Mouse (Mus musculus) layer of hippocampus, adult 8-10 months (tissue): ENCODE data around the gene Itpr1. TPM values are rescaled to one million over a fixed set of nuclear protein-coding genes. Genes with fewer than 3 reads are reported as not detected.

ENCODE experiments used
- DNase-seq, 2 experiments: peaks; one replicate each; pipeline ENCODE4 v3.0.0; 2022; ENCODE audit warnings: low spot score in 2 of 2
- total RNA-seq, 4 experiments: library from RNA; stranded (reverse); gene quantifications; 2 replicates each; pipeline ENCODE4 v1.2.4; 2022

Gene Itpr1
- total RNA-seq, 4 experiments from 2014 or later = 277 to 326 (median 299) TPM

- no peak for DNase-seq
Observed at GRCm38 (mm10) chr6:108239056-108239455, 26.2 kb downstream of the Itpr1 start.

- DNase-seq = no peak
Observed at GRCm38 (mm10) chr6:108240004-108240403, 27.1 kb downstream of the Itpr1 start.

- DNase-seq = no peak
Observed at GRCm38 (mm10) chr6:108240754-108241153, 27.9 kb downstream of the Itpr1 start.

- no peak for DNase-seq
Observed at GRCm38 (mm10) chr6:108244571-108244970, 31.7 kb downstream of the Itpr1 start.

GRCm38 (mm10) chr6:108246369-108247085, 33.6 kb downstream of the Itpr1 start:
- no peak for DNase-seq

- DNase-seq = no peak
Observed at GRCm38 (mm10) chr6:108247211-108247610, 34.3 kb downstream of the Itpr1 start.

- DNase-seq = no peak
Observed at GRCm38 (mm10) chr6:108248519-108248918, 35.6 kb downstream of the Itpr1 start.

- no peak for DNase-seq
Observed at GRCm38 (mm10) chr6:108249031-108249917, 36.4 kb downstream of the Itpr1 start.

GRCm38 (mm10) chr6:108249918-108250225, 37.0 kb downstream of the Itpr1 start:
- DNase-seq = no peak

- DNase-seq = no peak
Observed at GRCm38 (mm10) chr6:108250416-108250815, 37.5 kb downstream of the Itpr1 start.

- no peak for DNase-seq
Observed at GRCm38 (mm10) chr6:108252565-108253360, 39.9 kb downstream of the Itpr1 start.

GRCm38 (mm10) chr6:108254132-108255064, 41.5 kb downstream of the Itpr1 start:
- no peak for DNase-seq

- no peak for DNase-seq
Observed at GRCm38 (mm10) chr6:108255880-108256279, 43.0 kb downstream of the Itpr1 start.

- DNase-seq = no peak
Observed at GRCm38 (mm10) chr6:108257225-108257624, 44.3 kb downstream of the Itpr1 start.

- DNase-seq = no peak
Observed at GRCm38 (mm10) chr6:108258631-108259030, 45.7 kb downstream of the Itpr1 start.

GRCm38 (mm10) chr6:108259671-108260070, 46.8 kb downstream of the Itpr1 start:
- DNase-seq = no peak

- no peak for DNase-seq
Observed at GRCm38 (mm10) chr6:108261506-108261905, 48.6 kb downstream of the Itpr1 start.

- DNase-seq = no peak
Observed at GRCm38 (mm10) chr6:108264164-108264563, 51.3 kb downstream of the Itpr1 start.

- no peak for DNase-seq
Observed at GRCm38 (mm10) chr6:108273451-108273850, 60.6 kb downstream of the Itpr1 start.

GRCm38 (mm10) chr6:108274364-108275084, 61.6 kb downstream of the Itpr1 start:
- DNase-seq = peak in 1 of 2 experiments; percentile 32
